Mouse (Mus musculus): ENCODE measurements around the gene Alg14.

Gene Alg14

DNA sequence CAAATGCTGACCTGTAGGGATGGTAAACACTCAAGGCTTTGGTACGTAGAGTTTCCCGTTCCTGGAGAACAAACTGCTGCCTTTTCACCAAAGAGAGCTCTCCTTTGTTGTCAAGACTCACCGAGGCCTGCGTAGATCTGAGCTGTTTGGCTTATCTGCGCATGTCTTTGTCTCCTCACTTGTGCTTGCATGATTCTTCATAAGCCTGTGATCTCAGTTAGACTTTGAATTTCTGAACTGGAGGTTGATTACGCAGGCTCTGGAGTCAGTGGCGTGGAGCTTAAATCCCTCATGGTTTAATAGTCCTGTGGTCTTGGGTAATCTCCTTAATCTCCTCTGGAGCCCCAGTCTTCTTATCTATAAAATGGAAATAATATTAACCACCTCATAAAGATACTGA lies 51.7 kb downstream of the Alg14 start:
- DNase-seq = no peak

DNA sequence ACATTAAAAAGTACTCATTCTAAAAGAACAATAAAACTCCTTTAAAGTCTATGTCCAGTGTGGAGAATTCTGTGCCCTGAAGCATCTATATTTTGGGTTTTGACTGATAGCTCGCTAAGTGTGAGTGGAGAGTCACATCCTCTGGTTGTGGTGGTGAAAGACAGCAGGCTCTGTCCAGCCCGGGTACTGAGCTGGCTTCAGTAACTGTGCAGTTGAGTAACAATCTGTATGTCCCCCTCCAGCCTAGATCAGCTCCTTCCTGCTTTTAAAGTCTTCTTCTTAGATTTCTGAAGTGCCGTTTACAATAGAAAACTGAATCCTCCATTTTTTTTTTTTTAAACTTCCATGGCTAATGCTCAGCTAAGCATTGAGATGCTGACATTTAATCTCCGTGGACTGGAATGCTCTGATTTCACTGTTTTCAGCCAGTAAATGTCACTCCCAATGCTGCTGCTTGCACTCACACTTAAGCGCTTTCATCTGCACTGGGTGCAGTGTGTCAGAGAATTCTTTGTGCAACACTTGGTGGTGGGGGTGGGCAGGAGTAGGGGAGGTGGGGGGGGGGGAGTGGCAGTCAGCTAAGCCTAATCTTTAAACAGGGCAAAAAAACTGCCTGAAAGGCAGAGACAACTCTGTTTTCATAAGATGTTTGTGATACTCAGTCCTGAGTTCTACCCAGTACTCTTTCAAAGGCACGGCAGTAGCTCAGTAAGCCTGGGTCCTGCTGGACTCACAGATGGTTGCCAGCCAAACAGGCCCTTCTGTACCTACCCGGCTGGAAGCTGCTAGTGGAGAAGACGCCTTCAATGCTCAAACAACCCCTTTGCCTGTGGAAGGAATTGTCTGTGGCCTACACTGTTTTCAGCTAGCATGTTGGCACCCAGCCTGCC lies 52.7 kb downstream of the Alg14 start:
- no peak for DNase-seq

DNA sequence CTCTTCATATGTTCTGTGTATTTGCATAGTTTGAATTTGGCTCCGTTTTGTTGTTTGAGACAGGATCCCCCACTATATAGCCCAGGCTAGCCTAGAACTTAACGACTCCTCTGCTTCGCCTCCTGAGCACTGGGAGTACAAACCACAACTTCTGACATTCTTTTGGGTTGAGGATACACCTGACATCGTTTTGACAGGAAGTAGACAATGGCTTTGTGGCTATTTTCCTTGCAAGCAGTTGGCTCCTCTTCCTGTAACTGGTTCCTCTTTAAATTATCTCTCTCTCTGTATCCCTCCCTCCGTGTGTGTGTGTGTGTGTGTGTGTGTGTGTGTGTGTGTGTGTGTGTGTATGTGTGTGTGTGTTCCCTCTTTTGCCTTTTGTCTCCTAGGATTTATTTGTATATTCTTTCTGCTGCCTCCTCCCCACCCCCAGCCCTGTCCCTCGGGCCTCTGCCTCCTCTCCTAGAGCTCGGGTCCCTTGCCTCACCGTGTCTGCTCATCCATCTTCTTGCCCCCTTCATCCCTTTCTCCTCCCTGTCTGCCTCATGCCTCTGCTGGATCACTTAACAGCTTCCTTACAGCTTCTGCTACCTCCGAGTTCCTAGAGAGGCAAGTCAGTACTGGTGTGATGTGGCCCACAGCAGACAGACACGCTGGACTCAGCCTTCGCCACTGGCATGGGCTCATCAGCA lies 53.5 kb downstream of the Alg14 start:
- peak; percentile 11 for DNase-seq

DNA sequence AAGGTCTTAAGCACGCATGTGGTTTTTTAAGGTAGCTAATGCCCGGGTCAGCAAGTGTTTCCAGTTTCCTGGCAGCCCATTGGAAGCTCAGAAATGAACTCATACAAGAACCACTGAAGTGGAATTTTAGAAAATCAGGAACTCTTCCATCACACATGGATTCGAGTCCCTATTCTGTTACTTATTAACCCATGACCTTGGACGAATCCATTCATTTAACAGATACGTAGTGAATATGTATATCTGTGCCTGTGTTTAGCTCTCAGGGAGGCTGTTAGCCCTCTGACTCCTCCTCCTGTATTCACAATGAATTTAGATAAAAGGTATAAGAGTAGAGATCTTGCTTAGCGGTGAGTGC lies 54.0 kb downstream of the Alg14 start:
- DNase-seq = no peak

DNA sequence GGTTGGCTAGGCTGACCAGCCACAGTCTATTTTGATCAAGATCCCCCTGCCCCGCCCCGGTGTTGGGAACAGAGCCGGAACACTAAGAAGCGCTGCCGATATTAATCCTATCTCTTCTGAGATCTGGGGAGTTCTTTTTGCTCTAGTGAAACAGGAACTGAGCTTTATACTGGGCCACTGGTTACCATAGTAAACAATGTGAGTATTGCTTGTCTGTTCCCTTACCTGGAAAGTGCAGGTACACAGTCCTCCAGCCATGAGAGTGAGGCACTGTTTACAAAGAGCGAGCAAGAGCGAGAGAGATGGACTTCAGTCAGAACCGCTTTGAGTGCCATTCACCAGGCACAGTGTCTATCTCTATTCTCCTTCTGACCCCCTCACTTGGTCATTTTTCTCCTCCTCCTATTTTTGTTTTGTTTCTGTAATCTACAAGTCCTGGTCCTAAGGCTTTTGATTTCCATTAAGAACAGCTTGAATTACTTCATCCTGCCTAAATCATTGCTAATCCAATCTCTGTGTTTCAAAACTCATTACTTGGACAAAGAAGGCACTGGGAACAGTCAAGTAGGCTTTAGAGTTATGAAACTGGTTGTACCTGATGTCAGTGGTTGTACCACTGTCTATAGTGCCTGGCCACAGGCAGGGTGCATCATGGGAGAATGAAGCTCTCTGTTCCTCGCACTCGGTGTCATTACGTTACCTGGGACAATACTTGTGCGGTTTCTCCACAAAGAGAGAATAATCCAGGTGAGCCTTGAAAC lies 55.1 kb downstream of the Alg14 start:
- no peak for DNase-seq

DNA sequence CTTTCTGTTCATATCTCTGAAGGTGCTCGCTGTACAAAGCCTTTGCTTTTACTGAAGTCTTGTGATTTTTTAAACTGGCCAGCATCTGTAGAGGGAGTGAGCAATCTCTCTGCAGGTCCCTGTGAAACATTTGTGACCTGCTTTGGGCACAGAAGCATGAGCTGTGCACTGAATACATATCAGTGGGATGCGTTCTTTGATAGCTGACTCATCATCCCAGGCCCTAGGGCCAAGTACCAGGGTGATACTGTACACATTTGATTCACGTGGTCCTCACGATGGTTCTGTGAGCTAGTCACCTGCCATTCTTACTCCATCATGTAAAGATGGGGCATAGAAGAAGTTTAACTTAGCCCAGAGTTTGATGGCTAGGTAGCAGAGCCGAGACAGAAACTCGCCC lies 57.2 kb downstream of the Alg14 start:
- no peak for DNase-seq

DNA sequence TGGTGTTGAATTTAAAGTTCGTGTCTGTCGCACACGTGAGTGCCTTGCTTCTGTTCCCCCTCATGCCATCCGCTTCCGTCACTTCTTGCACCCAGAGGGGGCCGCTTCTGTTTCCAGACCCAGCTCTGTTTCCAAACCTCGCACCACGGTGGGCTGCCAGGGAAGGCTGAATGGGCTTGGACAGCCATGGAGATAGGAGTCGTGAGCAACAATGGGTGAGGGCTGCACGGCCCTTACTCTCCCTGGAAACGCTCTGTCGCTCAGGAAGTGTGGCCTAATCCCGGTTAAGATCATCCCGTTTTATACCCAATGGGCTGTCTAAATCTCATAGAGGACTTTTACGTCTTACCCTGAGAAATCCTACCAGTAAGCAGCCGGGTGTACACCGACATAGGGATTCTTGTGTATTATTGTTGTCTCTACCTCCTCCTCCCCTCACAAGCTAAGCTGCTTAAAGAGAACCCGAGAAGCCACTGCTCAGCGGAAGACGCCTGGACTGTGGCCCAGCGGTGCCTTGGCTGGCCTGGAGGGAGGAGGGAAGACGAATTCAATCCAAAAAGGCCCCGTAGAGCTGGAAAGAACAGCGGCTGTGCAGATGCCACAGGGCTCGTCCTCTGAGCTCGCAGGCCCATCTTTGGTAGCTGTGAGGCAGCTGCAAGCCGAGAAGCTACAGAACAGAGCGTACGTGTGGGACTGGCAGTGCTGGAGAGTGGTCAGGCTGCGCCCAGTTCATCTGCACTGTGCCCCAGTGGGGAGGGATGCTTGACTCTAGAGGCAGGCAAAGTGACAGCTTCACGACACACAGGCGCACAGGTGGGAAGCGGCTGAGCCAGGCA lies 58.0 kb downstream of the Alg14 start:
- peak; percentile 73 for DNase-seq

DNA sequence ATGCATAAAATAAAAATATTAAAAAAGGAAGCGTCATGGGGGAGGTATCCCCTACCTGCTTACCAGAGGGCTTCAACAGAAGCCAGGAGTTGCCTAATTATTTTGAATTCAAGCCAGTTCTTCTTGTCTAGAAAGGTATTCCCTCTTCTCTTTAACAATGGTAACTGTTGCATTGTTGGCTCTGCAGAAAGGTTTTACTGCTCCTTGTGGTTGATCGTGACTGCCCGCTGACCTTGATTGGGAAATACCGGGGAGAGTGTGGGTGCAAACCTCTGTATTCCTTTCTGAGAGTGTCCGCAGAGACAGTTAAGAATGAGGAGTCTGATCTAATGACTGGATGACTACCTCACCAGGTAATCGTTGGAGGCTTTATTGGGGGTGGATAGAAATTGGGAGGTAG lies 59.7 kb downstream of the Alg14 start:
- no peak for DNase-seq

DNA sequence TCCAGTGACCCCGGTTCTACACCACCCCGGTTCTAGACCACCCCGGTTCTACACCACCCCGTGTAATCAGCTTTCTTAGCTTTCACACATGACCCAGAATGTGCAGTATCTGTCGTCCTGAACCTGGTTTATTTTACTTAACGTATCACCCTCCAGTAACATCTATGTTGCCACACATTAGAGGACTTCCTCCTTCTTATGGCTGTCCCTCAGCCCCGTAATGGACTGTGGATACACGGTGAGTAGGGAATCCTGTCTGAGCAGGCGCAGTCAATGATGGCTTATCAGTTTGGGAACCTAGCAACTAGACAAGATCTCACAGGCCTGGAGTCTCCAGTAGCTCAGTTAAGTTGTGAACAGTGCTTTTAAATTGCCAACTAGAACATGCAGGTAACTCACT lies 62.7 kb downstream of the Alg14 start:
- DNase-seq = no peak

DNA sequence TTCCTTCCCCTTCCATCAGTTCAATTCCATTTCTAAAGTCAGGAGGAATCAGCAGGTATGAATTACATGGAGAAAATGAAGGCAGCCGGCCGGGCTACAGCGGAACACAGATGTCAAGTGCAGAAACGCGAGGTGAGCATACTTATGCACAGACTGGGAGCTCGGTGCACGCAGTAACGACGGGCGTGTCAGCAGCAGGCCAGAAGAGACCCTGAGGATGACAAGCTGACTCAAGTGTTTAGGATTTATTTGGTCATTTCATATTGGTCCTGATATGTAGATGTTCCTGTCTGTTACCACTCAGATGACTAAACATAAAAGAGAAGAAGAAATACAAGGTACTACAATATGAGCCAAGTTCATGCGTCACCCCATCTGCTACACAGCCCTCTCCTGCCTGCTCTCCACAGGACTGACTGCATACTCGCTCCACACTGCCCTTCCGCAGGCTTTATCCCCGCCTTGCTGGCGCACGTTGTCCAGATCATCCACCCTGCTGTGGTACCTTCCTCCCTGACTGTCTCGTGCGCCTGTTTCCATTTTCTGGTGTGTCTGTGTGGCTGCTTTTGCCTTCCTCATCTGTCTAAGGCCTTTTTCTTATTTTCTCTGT lies 63.4 kb downstream of the Alg14 start:
- DNase-seq = no peak

DNA sequence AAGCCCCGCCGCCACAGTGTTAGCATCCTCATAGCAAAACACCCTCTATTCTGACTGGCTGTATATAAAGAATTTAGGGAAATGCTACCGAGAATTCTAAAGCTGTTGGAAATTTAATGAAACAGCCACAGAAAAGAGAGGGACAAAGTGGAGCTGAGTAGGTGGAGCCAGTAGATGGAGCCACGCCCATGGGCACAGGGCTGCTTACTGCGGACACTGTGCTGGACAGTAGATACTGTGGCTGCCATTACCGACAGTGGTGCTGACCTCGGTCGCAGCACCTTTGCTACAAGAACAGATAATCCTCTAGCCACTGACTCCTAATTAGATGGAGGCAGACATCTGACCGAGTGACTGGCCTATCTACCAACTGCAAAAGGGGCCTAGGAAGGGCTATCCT lies 64.0 kb downstream of the Alg14 start:
- no peak for DNase-seq

DNA sequence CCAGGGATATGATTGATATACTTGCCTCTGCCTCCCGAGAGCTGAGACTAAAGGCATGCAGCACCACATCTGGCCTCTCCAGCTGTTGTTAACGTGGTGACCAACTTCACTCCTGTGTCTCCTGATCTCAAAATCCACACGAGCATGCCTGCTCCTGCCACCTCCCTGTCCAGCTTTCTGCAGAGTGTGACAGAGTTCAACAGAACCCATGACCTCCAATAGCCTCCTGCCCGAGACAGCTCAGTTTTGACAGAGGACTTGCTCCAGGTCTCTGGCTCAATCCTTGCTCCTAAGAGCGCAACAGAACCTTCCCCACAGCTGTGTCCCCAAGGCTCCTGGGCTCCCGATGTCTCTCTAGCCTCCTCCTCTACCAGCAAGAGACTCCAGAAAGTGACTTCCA lies 64.5 kb downstream of the Alg14 start:
- DNase-seq = no peak

DNA sequence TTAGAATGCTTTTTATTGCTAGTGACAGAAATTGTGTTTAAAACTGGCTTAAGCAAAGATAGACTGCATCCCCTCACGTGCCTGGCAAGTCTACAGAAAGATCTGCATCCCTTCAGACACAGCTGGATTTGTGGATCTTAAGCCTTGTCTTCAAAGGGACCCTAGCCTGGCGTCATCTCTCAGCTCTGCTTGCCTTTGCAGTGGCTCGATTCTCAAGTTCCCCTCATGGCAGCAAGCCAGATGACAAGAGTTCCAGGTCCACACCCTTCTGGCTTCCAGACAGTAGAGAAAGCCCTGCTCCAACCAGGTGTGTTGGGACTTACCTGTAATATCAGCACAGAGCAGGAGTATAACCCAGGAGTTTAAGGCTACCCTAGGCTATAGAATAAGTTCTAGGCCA lies 65.5 kb downstream of the Alg14 start:
- DNase-seq = peak; percentile 42

DNA sequence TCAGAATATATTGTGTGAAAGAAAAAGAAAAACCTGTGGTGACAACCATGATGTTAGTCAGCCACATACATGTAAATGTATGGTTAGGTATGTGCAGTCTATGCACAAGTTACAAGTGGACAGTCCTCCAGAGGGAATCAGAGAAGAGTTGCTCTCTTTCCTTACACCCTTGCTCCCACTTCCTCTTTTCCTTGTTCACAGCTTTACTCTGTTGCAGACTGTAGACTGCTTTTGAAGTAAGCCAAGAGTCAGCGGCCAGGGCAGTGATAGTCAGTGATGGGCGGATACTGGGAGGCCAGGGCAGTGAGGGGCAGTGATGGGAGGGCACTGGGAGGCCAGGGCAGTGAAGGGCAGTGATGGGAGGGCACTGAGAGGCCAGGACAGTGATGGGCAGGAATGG lies 66.7 kb downstream of the Alg14 start:
- DNase-seq = no peak

DNA sequence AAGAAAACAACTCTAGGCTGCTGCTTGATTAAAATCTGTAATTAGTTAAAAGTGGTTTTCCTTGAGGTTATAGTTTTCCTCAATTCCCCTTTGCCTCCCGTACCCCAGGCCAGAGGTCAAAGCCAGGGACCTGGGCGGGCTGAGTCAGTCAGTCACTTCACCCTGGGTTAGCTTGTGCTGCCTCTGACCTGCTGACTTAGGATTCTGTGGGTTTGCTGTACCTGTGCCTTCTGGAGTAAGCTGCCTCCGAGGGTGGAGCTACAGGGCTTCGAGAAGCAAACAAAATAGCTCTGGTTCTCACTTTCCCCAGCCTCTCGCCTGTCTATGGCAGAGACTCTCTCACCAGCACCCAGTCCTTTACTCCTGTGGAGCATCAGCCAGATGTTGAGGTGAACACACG lies 67.3 kb downstream of the Alg14 start:
- DNase-seq = no peak

DNA sequence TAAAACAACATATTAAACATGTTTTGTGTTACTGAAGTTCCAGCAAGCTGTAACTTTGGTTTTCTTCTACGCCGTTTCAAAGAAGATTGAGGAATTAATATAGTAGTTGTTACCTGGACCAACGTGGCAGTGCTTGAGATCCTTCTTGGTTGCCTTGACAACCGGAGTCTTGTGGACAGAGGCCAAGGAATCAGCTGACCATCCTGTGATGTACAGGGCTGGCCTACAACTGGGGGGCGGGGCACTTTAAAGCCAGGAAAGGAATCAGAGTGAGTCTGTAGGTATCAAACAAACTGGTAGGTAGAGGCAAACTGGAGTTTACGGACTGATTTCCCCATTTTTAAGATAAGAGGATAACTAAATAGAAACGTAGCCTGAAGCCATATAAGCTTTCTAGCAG lies 67.7 kb downstream of the Alg14 start:
- DNase-seq = no peak

DNA sequence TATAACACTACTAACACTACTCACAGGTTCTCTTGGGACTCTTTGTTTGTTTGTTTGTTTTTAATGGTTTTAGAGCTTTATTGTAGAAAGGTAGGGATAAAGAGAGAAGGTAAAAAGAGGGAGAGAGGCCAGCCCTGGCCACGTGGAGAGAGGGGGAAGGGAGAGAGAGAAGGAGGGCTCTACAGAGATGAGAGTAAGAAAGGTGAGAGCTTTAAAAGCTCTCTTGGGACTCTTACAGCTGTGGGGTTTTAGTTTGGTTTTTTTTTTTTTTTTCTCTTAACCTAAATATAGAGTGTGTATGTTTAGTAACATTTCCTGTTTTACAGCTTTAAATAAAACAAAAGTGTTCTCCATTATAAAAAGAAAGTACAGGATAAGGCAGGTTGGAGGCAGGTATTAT lies 70.4 kb downstream of the Alg14 start:
- no peak for DNase-seq

DNA sequence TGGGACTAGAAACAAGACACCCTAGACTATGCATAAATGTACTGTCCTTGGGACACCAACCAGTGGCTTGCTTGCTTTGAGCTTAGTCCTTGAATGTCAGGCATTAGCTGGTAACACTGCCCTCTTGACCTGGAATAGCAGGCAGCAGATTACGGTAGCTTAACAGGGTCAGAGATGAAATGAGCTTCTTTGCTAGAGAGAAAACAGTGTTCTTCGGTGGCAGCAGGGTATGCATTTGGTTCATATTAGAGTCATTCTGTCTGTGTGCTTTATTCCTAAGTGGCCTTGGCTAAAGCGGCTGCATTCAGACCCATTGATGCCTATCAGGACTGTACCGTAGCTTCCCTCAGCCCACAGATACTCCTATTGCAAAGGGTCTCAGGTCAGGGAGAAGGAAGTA lies 72.8 kb downstream of the Alg14 start:
- no peak for DNase-seq

DNA sequence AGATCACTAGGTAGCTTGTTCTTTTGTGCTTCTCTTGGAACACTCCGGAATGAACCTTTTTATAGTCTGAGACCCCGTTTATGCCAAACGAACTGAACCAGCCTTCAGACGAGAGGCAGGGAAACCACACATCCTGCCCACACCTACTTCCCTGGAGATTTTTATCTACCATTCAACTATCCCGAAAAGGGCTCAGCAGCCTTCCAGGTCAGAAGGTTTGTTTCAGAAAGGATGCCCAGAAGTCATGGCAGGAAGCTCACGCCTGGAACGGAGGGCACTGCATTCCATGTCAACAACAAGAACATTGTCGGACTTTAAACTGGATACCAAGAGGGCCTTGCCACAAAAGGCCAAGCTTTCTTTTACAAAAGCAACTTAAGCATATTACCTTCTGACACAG lies 73.6 kb downstream of the Alg14 start:
- peak; percentile 51 for DNase-seq

DNA sequence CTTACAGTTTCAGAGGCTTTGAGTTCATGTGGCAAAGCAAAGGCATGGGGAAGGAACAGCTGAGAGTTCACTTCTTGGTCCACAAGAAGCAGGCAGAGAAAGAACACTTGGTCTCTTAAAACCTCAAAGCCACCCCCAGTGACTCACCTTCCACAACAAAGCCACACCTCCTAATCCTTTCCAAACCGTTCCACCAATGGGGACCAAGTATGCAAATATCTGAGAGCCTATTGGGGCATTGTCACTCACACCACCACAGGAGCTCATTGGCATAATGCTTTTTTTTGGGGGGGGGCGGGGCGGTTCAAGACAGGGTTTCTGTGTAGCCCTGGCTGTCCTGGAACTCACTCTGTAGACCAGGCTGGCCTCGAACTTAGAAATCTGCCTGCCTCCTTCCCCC lies 77.0 kb downstream of the Alg14 start:
- no peak for DNase-seq

DNA sequence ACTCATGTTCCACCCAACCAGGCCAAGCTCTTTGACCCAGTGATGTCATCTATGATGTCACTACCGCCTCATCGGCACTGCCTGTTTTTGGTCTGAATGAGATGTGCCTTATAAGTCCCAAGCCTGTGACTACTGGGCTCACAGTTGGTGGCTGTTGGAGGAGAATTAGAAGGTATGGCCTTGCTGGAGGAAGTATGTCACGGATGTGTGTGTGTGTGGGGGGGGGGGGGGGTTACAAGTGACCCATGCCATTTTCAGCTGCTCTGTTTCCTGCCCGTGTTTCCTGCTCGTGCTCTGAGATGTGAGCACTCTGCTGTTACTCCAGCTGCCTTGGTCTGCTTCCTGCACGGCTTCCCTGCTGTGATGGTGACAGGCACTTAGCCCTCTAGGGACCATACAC lies 77.9 kb downstream of the Alg14 start:
- DNase-seq = peak; percentile 29

DNA sequence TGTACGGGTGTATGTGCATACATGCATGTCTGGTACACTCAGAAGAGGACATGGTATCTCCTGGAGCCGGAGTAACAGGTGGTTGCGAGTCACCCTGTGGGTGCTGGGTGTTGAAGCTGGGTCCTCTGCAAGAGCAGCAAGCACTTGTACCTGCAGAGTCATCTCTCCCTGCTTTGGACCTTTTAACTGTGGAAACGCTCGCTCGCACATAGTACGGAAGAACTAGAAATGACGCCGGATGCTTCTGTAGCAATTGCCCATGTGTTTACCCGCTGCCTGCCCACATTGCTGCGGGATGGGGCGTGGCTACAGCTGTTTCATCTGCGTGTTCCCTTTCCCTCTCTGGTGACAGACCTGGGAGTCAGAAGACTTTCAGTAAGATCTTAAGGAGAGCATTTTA lies 78.7 kb downstream of the Alg14 start:
- DNase-seq = peak; percentile 23
